Mouse (Mus musculus) urinary bladder, postnatal 25 days (tissue): ENCODE measurements around the gene Nek11.
A peak's percentile ranks its signal among the peaks of the same experiment; 100 is the strongest.

Experiments
- DNase-seq: peaks from one replicate; pipeline ENCODE4 v3.0.0; 2022; ENCODE audit warnings: low spot score

Nek11 gene

DNA sequence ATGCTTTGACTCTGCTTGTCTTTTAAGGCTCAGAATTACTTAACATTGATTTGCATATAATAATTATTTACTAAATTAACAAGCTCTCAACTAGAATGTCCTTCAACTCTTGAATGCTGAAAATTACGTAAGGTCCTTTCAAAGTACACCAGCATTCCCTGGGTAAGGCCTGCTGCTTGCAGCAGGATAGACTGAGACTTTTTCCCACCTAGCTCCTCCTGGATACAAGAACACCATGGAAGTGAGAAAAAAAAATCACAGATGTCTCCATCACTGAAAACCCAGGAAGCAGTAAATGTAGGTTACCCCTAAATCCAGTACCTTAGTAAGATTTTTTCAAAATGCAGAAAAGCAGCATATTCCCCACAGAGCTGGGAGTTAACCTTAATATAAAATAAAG lies 82.6 kb downstream of the Nek11 start:
- no peak for DNase-seq

DNA sequence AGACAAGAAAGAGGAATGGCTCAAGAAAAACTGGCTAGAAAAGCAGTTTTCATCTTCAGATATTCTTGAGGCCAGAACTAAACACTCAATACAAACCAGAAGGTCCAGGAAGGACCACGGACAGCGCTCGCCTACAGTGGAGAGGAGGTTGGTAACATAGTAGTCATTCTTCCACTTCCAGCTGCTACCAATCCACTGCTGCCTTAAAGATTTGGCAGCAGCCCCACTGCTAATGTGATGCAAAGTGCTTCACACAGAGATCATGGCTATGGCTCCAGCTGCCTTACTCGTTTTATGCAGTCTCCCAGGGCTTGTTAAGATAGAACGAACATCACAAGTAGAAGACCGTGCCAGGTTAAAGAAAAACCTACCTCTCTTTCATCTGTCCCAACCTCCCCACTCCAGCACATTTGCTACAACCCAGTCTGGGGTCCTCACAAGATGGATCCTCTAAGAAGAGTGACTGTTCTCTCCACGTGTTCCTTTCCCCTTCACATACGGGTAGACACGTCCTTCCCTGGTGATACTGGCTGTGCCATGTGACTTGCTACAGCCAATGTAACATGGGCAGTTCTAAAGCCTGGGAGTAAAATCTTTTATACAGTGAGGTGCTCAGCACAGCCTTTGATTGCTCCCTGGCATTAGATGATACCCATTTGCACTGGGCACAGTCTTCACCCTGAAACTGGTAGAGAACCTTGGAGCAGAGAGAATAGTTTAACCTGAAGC lies 85.6 kb downstream of the Nek11 start:
- DNase-seq: no peak

DNA sequence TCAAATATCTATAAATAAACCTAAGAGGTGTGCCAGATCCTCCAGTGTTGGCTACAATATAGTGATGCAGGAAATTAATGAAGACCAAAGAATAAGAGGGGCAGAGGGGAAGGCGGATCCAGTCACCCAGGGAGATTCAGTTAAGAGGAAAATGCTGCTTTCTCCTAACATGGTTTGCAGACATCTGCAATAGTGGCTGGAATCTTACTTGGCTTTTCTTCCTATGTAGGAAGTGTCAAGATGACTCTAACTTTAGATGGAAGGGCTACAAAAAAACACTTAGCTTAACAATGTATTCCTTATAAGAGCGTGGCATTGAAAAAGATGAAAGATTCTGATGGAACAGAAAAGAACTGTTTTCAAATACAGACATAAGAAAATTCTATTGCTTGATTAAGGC lies 89.3 kb downstream of the Nek11 start:
- DNase-seq: no peak

DNA sequence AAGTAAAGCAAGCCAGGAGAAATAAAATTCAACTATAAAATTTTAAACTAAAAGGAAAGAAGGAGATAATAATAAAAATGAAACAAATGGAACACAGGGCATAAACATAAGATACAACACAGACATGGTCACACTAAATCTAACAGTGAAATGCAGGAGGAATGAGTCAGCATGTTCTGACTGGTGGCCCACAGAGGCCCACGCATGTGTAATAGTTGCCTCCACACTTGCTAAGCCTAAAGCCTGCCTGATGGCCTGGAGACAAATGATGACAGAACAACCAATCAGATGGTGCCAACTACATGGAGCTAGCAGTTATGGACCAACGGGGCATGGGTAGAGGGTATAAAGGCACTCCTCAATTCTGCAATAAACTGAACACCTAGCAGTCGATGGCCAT lies 93.1 kb downstream of the Nek11 start:
- DNase-seq: no peak

DNA sequence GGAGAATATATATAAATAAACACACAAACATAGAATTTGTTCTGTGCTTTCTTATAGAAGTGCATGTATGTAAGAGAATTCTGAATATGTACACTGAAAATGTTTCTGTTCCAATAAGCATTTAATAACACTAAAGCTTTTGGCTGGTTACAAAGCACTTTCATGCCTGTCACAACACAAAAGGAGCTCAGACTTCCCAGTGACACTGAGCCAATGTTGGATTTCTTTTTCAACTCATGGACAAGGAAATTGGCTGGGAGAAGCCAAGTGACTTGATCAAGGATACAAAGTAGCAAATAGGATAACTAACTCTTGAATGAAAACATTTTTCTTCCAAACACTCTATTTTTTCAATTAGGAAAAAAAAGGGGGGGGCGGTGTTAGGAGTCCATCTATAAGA lies 93.9 kb downstream of the Nek11 start:
- DNase-seq: no peak

DNA sequence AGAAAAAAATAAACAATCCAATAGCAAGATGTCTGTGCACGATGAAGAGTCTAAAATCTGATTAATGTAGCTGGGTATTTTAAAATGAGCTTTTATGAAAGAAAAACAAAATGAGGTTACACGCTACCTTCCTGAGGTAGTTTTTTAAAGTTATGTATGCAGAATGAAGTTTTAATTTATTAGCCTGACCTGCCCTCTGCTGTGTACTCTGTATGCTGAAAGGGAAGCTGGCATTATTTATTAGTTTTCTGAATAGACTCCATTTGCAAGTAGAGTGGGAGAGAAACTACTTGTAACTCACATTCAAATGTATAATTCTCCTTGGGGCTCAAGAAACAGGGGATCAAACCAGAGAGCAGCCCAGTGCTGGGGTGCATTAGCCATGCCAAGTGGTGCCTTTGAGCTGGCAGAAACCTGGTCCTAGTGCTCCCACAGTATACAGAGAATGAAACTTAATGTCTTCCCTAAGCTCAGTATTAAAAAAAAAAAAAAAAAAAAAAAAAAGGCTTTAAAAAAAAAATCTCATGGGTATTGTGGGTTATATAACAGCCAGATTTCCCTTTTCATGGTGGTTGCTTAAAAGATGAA lies 94.5 kb downstream of the Nek11 start:
- DNase-seq: no peak

DNA sequence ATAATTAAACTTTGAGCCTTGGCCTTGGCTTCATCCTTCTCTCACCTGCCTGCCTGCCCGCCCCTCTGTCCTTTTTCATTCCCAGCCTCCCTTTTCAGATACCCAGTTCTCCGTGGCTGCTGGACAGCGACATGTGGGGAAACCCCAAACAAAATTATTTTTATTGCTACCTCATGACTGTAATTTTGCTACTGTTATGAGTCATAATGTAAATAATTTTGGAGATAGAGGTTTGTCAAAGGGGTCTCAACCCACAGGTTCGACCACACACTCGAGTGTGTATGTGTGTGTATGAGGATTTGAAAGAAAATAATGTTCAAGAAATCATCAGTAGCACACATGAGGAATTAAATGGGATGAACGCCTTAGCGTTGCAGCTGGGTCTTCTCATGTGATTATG lies 110.7 kb downstream of the Nek11 start:
- no peak for DNase-seq

DNA sequence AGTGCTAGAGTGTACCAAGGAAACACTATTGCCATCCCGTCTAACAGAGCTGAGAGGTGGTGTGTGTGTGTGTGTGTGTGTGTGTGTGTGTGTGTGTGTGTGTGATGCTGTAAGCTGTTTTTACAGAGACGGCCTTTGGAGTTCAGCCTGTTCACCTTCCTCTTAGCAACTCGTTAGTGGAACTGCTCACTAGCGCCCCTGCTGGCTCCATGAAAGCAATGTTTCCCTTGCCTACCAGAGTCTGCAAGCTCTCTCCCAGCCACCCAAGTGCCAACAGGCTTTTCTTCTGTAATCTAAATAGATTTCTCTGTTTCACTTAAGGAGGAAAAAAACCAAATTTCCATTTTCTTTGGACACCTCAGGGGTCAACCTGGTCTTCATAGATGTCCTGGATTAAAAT lies 112.6 kb downstream of the Nek11 start:
- DNase-seq: peak; percentile 5

DNA sequence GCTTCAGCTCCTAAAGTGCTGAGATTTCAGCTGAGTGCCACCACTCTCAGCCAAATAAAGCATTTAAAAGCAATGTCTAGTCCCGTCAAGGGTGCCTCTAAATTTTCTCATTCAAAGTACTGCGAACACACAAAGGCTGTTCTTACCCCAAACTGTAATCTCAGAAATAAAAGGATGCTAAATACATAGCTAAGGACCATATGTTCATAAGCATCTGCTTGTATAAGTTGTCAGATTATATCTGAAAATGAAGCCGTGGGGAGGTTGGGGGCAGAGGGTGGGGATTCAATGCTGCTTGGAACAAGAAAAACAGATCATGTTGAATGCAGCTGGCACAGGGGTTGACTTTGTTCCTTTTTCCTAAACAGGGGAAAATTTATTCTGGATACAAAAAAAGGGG lies 120.4 kb downstream of the Nek11 start:
- DNase-seq: no peak

DNA sequence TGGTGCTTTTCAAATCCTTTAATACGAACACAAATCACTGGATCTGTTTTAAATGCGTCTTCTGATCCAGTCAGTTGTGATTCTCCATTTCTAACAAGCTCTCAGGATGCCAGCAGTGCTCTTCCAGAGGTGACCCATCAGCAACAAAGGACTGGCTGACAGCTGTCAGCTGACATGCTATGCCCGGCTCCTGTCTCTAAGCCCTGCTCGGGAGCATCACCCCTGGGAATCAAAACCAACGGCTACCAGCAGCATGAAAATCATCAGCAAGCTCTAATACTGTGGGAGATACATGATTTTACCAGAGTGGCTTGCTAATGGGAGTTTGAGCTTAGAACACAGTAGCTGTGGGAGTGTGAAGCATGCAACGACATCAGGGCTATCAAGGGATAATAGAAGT lies 121.0 kb downstream of the Nek11 start:
- DNase-seq: no peak

DNA sequence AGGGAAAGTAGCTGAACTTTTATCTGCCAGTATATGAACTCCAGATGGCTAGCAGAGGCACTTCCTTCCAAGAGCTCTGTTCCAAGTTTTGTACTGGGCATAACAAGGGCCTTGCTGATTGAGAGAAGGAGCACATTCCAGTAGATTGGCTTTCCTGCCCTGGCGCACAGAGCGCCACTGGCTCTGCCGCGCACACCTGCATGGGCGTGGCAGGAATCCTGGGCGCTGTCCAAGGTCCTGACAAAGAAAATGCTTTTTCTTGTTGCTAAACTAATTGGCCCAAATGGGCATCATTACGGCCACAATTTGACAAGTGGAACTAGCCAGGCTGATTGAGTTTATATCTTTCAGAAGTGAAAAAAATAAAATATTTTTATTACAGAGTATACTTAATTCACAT lies 123.1 kb downstream of the Nek11 start:
- peak; percentile 21 for DNase-seq

DNA sequence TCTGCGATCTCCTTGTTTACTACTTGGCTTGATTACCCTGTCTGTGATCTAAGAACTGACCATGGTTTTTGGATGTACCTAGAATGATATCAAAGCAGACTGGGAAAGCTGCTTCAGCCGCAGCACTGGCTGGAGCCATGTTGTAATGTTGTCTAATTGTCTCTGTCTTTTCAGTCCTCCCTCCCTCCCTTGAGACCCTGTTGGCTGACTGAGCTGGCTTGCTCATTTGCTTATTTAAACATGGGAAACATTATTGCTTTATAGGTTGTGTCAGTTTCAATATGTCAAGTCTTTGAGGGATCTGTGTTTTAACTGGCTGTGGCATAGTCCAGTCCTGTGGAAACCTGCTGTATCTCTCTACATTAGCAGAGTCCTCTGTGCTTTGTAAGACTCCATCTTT lies 132.2 kb downstream of the Nek11 start:
- no peak for DNase-seq

DNA sequence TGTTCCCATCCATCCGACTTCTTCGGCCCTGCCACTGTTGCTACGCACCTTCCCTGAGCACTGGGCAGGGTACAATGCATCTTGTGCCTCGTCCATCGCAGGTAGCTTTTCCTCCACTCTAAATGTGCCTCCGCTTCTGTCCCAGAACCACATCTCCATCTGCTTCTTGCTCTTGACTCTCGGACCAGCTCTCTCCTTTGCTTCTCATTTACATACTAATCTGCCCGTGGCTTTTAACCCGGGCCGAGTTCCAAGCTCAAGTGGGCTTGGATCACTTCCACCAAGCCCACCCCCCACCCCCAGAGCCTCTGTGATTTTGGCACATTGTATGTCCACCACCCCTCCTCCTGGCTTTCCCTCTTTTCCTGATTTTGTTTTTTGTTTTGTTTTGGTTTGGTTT lies 137.7 kb downstream of the Nek11 start:
- no peak for DNase-seq

DNA sequence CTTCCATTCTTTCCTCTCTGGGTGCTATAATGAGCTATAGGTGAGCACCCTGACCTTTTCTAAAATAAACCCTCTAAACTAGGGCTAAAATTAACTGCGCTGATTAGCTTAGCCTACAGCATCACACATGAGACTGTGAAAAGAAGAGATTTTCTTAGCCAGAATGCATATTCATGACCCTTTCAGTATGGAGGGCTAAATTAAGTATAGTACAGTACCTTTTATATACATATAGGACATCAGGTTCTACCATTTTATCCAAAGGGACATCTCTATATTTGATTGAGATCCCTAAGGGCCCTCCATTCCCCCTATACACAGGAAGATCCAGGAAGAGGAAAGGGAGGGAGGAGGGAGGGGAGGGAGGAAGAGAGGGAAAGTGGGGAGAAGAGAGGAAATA lies 141.2 kb downstream of the Nek11 start:
- no peak for DNase-seq

DNA sequence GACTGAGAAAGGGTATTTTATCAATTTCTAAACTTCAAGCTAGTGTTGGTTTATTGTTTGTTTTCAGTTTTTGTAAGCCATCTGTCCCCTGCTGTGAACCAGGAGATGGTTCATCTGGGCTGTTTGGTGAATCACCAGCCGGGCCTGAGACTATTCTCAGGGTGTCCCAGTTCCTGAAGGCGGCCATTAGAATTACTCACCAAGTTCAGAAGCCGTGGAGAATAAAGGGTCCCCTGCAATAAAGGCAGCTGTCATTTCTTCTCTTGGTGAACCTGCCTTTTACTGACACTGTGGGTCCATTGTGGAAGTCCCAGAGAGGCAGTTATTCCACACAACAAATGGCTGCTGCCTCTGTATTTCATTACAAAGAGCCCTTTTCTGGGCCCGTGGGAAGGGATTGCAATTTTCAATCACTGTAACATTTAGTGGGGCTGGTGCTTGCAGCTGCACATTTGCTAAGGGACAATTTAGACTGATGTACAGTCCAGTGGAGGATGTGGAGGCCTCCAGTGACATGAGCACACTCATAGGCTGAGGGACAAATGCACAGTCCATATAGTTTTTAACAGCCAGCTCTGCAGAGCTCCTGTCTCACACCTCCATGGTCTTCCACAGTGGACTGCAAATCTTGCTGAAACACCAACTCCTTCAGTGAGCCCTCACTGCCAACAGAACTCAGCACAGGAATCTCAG lies 142.8 kb downstream of the Nek11 start:
- no peak for DNase-seq

DNA sequence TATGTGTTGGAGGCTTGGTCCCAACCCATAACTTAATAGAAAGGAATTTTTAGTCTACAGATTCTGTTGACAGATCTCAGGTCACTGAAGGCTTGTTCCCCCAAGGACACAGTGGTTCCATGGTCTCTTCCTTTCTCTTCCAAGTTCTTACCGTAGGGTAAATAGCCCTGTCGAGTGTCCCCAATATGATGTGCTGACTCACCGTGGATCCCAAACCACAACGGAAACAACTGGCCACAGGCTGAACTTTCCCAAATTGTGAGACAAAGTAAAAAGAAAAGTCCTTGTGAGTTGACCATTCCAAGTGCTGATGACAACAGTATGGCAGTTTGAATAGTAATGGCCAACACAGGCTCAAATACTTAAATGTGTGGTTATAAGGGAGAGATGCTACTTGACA lies 144.1 kb downstream of the Nek11 start:
- no peak for DNase-seq

DNA sequence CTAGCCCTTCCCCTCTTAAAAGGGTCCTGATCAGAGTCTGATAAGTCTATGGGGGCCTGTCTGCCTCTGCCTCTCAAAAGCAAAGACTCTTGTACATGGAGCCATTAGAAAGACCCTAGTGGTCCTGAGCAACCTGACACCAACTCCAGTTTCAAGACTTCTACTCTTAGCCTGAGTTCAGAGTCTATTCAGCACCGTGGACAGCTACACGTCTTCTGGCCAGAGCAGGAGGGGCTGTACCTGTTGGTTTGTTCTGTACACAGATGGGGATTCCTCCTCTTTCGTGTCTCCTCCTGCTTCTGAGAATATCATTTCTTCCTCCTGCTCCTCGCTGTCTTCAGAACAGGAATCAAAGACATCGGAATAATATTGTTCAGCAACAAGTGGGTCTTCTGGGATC lies 151.3 kb downstream of the Nek11 start:
- no peak for DNase-seq

DNA sequence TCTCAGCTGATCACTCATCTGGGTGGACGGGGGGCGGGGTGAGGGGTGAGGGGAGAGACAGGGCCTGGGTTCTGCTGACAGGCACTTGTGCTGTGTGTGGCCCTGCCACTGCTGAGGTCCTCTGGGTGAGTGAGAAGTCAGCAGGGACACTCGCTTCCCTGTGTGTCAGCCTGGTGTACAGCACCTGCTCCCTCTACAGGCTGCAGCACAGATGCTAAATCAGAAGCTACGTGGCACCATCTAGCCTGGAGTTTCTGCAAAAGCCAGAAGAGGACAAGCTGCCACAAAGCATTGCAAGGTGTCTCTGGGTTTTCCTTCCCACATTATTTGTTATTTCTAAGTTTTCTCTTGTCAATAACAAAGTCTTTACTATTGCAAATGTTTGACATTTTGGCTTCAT lies 180.9 kb downstream of the Nek11 start:
- DNase-seq: no peak

DNA sequence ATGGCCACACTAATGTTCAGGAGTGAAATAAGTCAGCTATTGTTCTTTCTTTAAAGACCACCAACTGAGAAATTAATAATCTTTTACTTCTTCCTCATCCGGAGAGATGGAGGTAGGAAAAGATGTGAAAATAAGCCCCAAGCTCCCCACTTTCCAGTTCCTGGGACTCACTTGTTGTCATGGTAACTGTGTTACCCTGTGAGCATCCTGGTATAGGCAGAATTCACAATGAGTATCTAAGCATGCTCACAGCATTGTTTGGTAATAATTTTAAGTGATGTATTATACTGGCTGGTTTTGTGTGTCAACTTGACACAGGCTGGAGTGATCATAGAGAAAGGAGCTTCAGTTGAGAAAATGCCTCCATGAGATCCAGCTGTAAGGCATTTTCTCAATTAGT lies 195.0 kb downstream of the Nek11 start:
- no peak for DNase-seq

DNA sequence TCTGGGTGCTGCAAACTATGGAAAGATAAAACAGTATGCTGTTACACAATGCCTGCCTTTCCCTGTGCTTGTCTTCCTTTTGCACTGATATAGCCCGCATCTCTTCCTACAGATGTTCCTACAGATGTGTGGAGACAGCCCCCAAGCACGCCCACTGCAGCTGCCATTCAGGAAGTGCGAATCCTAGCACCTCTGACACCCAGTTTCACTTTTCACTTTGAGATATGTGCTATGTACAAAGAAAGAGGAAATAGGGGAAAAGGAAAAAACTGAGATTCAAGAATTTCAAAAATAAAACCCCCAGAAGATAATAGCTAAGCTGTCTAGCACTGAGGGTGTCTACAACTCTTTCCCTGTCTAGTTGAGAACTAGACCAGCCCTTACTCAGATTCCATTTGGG lies 208.6 kb downstream of the Nek11 start:
- no peak for DNase-seq

DNA sequence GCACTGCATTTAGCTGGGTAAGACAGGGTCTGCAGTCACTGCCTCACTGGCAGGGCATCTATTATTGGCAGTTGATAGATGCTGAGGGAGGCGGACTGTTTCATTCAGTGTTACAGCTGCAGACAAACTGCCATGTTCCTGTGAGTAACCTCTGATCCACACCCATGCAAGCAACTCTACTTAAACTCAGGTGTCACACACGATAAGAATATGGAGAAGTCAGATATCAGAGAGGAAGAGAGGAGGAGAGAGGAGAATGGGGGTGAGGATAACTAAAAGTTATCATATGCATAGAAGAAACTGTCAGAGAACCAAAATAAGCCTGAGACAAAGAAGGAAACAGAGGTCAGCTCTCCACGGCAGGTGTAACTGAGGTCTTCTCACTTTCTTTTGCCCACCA lies 212.9 kb downstream of the Nek11 start:
- DNase-seq: no peak

DNA sequence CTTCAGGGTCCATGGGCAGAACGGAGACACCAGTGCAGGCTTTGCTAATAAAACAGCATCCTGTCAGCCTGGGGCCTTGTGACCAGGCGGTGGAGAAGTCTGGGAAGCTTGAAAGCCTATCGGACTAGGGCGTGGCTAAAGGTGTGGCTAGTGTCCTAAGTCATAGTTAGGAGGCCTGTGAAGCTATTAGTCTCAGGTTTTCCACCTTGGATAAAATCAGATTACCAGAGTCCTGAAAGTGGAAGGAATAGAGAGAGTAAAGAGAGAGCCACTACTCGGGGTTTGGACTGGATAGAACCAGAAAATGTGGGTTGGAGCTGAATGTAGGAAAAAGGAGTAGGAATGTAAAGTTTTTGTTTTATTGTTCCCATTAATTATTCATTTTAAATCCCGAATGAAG lies 250.3 kb downstream of the Nek11 start, which contains the start of gene 1700080E11Rik:
TSS of gene 1700080E11Rik (minus strand) at position 101 of the 400 bp plus-strand sequence.
- DNase-seq: no peak

DNA sequence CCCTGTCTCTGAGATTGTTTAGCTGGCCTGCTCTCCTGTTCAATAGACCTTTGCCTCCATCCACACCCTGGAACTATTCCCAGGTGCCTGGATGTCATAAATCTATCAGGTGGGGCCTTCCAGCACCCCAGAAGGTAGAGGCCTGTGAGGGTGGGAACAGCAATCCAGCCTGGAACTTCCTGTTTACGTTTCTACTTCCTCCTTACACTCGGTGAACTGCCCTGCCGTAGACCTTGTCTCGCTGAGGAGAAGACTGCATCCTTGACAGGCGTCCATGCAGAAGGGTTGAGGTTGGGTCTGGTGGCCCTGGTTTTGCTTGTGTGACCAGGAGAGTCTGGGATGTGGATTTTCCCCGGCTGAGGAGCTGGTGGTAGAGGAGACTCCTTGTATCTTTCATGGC lies 256.1 kb downstream of the Nek11 start:
- no peak for DNase-seq

DNA sequence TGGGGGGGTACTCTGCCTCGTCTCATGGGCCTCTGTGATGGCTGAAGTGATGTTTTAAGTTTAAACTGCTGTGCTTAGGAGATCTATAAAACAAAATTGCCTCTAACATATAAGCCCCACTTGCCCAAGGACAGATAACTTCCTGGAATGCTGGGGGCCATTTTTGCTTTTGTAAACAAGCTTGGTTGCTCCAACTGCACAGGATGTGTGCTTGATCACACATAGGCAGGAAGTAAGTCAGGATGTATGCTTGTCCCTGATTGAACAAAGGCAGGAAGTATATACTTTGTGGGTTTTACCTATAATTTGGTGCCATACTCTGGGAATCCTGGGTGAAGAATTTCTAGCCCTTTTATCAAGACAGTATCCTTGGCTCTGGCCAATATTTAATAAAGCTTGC lies 258.9 kb downstream of the Nek11 start:
- no peak for DNase-seq
